Mouse (Mus musculus) lung, postnatal 0 days (tissue): Measurements from ENCODE around the gene Serhl.

Experiments used
- CTCF ChIP-seq: IDR thresholded peaks from 2 replicates; pipeline ENCODE4 v1.5.1; 2016; ENCODE audit warnings: antibody characterized with exemption, mild to moderate bottlenecking
- EP300 ChIP-seq: IDR thresholded peaks from 2 replicates; pipeline ENCODE4 v1.6.1; 2016; ENCODE audit warnings: antibody characterized with exemption, mild to moderate bottlenecking, control low read depth

- no peak for TF ChIP-seq EP300
- TF ChIP-seq CTCF = no peak
Measured at GRCm38 (mm10) chr15:83165526-83166315, 76.4 kb downstream of the Serhl start.
